Mouse (Mus musculus) left cerebral cortex, adult 8-10 months (tissue): ENCODE results near the gene Hist1h2ac. TPM values are rescaled to one million over a fixed set of nuclear protein-coding genes. Genes with fewer than 3 reads are reported as not detected.

Source experiments
- DNase-seq, 2 experiments: peaks; one replicate each; pipeline ENCODE4 v3.0.0; 2022; ENCODE audit warnings: low spot score in 2 of 2
- microRNA-seq, 2 experiments: library from miRNA; unstranded; fragments of <30 nt; microRNA quantifications; one replicate each; pipeline ENCODE4 v1.2.0; 2022
- total RNA-seq, 4 experiments: library from RNA; stranded (reverse); gene quantifications; 2 replicates each; pipeline ENCODE4 v1.2.4; 2022

The Hist1h2ac gene
- total RNA-seq, 4 experiments from 2014 or later = 1.4 to 2.3 (median 1.9) TPM

DNA sequence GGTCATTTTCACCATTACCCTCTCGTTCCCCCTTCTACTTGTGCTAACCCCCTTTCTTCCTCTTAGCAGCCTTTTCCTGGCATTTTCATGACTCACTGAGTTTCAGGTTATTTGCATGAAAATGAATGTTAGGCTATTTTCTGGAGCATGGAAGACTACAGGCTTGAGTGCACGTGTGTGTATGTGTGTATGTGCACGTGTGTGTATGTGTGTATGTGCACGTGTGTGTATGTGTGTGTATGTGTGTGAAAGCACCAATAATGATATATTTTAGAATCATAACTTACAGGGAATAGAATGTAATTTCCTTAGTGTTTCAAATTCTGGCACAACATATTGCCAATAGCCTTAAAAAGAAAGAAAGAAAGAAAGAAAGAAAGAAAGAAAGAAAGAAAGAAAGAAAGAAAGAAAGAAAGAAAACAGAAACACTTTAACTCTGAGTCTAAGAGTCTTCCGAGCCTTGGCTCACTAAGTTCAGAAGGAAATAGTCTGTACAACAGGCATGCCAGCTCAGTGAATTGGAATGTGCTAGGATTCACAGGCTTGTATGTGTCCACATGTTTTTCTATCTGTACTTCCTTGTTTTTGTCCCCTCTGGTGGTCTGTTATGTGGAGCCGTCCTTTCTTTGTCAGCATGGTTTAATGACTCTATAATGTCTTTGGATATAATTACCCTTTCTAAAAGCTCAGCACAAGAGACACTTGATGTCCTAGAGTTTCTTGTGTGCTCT, 23.9 kb downstream of the Hist1h2ac start:
- no peak for DNase-seq

Small RNA genes within 50 kb of the gene (microRNA-seq; reads per million reads assigned to microRNA genes)
- 0 reads per million in 2 experiments for gene Gm44350

Other genes with a start within 250 kb of the Hist1h2ac start
- under 1 TPM in 2 of 4 experiments, not detected in 2; 0.09 to 0.13 TPM for gene Btn1a1, start 218.0 kb downstream of the Hist1h2ac start, total RNA-seq
- 1 to 10 TPM in 2 of 4 experiments, under 1 TPM in 2; 0.63 to 1.1 (median 0.99) TPM for gene Btn2a2, start 195.1 kb downstream of the Hist1h2ac start, total RNA-seq
- gene Hist1h4h, start 152.9 kb downstream of the Hist1h2ac start, total RNA-seq = 100 to 1,000 TPM; 263 to 358 (median 294) TPM
- gene Hist1h2af, start 150.0 kb downstream of the Hist1h2ac start, total RNA-seq = 10 to 100 TPM in 1 of 4 experiments, 1 to 10 TPM in 2, not detected in 1; 1.7 to 10.6 (median 3.0) TPM
- 1 to 10 TPM; 3.7 to 6.0 (median 4.2) TPM for gene Hist1h3g, start 148.5 kb downstream of the Hist1h2ac start, total RNA-seq
- gene Hist1h2bh, start 140.6 kb downstream of the Hist1h2ac start, total RNA-seq = 1 to 10 TPM in 2 of 4 experiments, under 1 TPM in 2; 0.84 to 1.6 (median 0.98) TPM
- 10 to 100 TPM; 15.3 to 21.8 (median 16.6) TPM for gene Hist1h3f, start 139.9 kb downstream of the Hist1h2ac start, total RNA-seq
- gene Hist1h4f, start 132.3 kb downstream of the Hist1h2ac start, total RNA-seq = 100 to 1,000 TPM; 153 to 191 (median 171) TPM
- 1 to 10 TPM; 3.4 to 4.2 (median 3.5) TPM for gene Hist1h1d, start 130.7 kb downstream of the Hist1h2ac start, total RNA-seq
- gene Hist1h3e, start 121.6 kb downstream of the Hist1h2ac start, total RNA-seq = 10 to 100 TPM; 43.6 to 61.8 (median 54.4) TPM
- 1 to 10 TPM; 3.0 to 5.2 (median 4.7) TPM for gene Hist1h2ae, start 112.7 kb downstream of the Hist1h2ac start, total RNA-seq
- gene Hist1h2bg, start 112.6 kb downstream of the Hist1h2ac start, total RNA-seq = 10 to 100 TPM; 60.3 to 72.4 (median 70.0) TPM
- 10 to 100 TPM; 23.0 to 26.4 (median 24.2) TPM for gene Hist1h2bf, start 109.8 kb downstream of the Hist1h2ac start, total RNA-seq
- gene Hist1h2ad, start 109.6 kb downstream of the Hist1h2ac start, total RNA-seq = 1 to 10 TPM; 1.3 to 6.6 (median 3.8) TPM
- 10 to 100 TPM in 2 of 4 experiments, 1 to 10 TPM in 2; 8.9 to 11.8 (median 10.0) TPM for gene Hist1h3d, start 108.2 kb downstream of the Hist1h2ac start, total RNA-seq
- 100 to 1,000 TPM; 126 to 155 (median 139) TPM for gene Hist1h4d, start 102.3 kb downstream of the Hist1h2ac start, total RNA-seq
- 1 to 10 TPM; 5.5 to 9.6 (median 7.2) TPM for gene Hist1h2be, start 62.8 kb downstream of the Hist1h2ac start, total RNA-seq
- gene Hist1h1e, start 61.4 kb downstream of the Hist1h2ac start, total RNA-seq = 10 to 100 TPM; 61.9 to 65.4 (median 62.5) TPM
- 10 to 100 TPM; 26.9 to 40.2 (median 30.0) TPM for gene Hist1h2bc, start 251 bp upstream of the Hist1h2ac start, total RNA-seq
- gene Hist1h1t, start 11.9 kb upstream of the Hist1h2ac start, total RNA-seq = under 1 TPM in 1 of 4 experiments, not detected in 3; 0.41 TPM
- 100 to 1,000 TPM in 2 of 4 experiments, 10 to 100 TPM in 2; 87.8 to 116 (median 99.2) TPM for gene Hist1h4c, start 14.5 kb upstream of the Hist1h2ac start, total RNA-seq
- gene Hfe, start 26.9 kb upstream of the Hist1h2ac start, total RNA-seq = 1 to 10 TPM; 3.4 to 7.7 (median 4.6) TPM
- gene Hist1h1c, start 54.9 kb upstream of the Hist1h2ac start, total RNA-seq = 10 to 100 TPM; 69.7 to 80.4 (median 72.8) TPM
- 1 to 10 TPM; 1.1 to 3.3 (median 2.8) TPM for gene Hist1h3c, start 61.7 kb upstream of the Hist1h2ac start, total RNA-seq
- 10 to 100 TPM; 12.3 to 18.8 (median 16.3) TPM for gene Hist1h2bb, start 62.8 kb upstream of the Hist1h2ac start, total RNA-seq
- 10 to 100 TPM; 18.4 to 30.4 (median 21.0) TPM for gene Hist1h2ab, start 67.2 kb upstream of the Hist1h2ac start, total RNA-seq
- 10 to 100 TPM in 1 of 4 experiments, 1 to 10 TPM in 3; 5.3 to 12.2 (median 8.1) TPM for gene Hist1h3b, start 68.3 kb upstream of the Hist1h2ac start, total RNA-seq
- gene Hist1h4b, start 73.1 kb upstream of the Hist1h2ac start, total RNA-seq = 10 to 100 TPM; 53.3 to 70.8 (median 63.3) TPM
- gene Hist1h4a, start 77.3 kb upstream of the Hist1h2ac start, total RNA-seq = 10 to 100 TPM; 43.4 to 63.5 (median 58.0) TPM
- gene Hist1h3a, start 78.4 kb upstream of the Hist1h2ac start, total RNA-seq = 10 to 100 TPM; 33.9 to 55.0 (median 40.9) TPM
- 10 to 100 TPM; 29.7 to 32.8 (median 30.7) TPM for gene Hist1h1a, start 79.7 kb upstream of the Hist1h2ac start, total RNA-seq
- not detected for gene Trim38, start 86.0 kb upstream of the Hist1h2ac start, total RNA-seq
- not detected for gene Slc17a2, start 123.0 kb upstream of the Hist1h2ac start, total RNA-seq
- gene Slc17a3, start 155.5 kb upstream of the Hist1h2ac start, total RNA-seq = under 1 TPM in 1 of 4 experiments, not detected in 3; 0.25 TPM
- gene Slc17a1, start 183.8 kb upstream of the Hist1h2ac start, total RNA-seq = not detected
- gene Slc17a4, start 231.1 kb upstream of the Hist1h2ac start, total RNA-seq = not detected